Mouse (Mus musculus) lung, embryonic 16.5 days (tissue): ENCODE data around the gene Krtap5-4. TPM values are rescaled to one million over a fixed set of nuclear protein-coding genes. Genes with fewer than 3 reads are reported as not detected.
"Not testable (repeated sequence)": the region's sequence is repeated elsewhere in the genome, so short reads cannot be mapped to it uniquely, and the experiment has no call there.

Experiments used
- ATAC-seq: fragments of 200-750 bp; cut with Nextera tagmentation; 2 replicates; pipeline ENCODE4 v1.8.0; 2017; ENCODE audit warnings: low read depth, mild to moderate bottlenecking, moderate library complexity
- H3K27ac ChIP-seq: fragments of 300-500 bp; sonication (generic); 2 replicates; pipeline ENCODE4 v1.5.1; 2014; ENCODE audit warnings: mild to moderate bottlenecking, control low read depth, low read length
- H3K27me3 ChIP-seq: fragments of 300-500 bp; sonication (generic); 2 replicates; pipeline ENCODE4 v1.6.1; 2014; ENCODE audit warnings: low read depth, low read length, mixed read lengths; ENCODE audit not compliant: control insufficient read depth, insufficient read depth
- H3K36me3 ChIP-seq: fragments of 300-500 bp; sonication (generic); 2 replicates; pipeline ENCODE4 v1.6.1; 2014; ENCODE audit warnings: low read length; ENCODE audit not compliant: control insufficient read depth, insufficient read depth
- H3K4me1 ChIP-seq: fragments of 300-500 bp; sonication (generic); replicated peaks from 2 replicates; pipeline ENCODE4 v1.6.1; 2014; ENCODE audit warnings: low read length, mixed read lengths; ENCODE audit not compliant: control insufficient read depth, insufficient read depth
- H3K4me2 ChIP-seq: fragments of 300-500 bp; sonication (generic); 2 replicates; pipeline ENCODE4 v1.6.1; 2014; ENCODE audit warnings: low read depth, low read length, control low read depth
- H3K4me3 ChIP-seq: fragments of 300-500 bp; sonication (generic); 2 replicates; pipeline ENCODE4 v1.5.1; 2014; ENCODE audit warnings: mild to moderate bottlenecking, low read length, control low read depth
- H3K9ac ChIP-seq: fragments of 300-500 bp; sonication (generic); 2 replicates; pipeline ENCODE4 v1.6.1; 2014; ENCODE audit warnings: low read length, control low read depth
- H3K9me3 ChIP-seq: fragments of 300-500 bp; sonication (generic); 2 replicates; pipeline ENCODE4 v1.6.1; 2016; ENCODE audit warnings: low read length; ENCODE audit not compliant: control insufficient read depth
- WGBS: fragments of 180-500 bp; shearing (Covaris S2); extraction: QIAGEN DNeasy Blood & Tissue Kit; methylation state at CpG from one replicate; pipeline ENCODE4 v1.1.7; 2014; 5-methylcytosine and 5-hydroxymethylcytosine counted together
- polyA plus RNA-seq: library from polyadenylated mRNA; unstranded; fragments of >200 nt; fragmentation: Nextera tagmentation; extraction: Ambion mirVana; gene quantifications from 2 replicates; pipeline ENCODE4 v1.2.1, GENCODE M21; 2015

Gene Krtap5-4
- polyA plus RNA-seq, 1 experiment from 2014 or later, result not detected

DNA sequence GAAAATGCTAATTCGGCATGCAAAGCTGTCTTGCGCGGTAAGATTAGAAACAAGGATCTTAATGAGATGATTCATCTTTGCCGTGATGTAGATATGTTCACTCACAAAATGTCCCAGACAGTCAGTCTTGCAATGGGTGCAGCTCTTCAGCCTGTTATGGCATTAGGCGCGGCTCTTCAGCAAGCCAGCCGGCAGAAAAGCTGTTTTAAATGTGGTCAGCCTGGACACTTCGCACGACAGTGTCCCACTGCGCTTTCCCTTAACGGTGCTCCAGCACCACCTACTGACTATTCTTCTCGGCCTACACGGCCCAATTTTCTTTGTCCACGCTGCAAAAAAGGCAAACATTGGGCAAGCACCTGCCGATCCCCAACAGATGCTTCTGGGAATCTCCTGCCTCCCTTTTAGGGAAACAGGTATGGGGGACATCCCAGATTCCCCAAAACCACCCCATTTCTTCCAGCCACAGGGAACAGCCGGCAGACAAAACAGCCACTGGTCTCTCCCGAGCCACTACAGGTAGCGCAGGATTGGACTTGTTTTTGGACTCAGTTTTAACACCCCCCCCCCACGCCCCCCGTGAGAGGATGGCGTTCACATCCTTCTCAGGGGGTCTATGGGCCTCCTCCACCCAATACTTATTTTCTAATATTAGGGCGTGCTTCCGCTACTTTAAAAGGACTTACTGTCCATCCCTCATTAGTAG, 18.1 kb upstream of the Krtap5-4 start:
- 15% methylated on average over 23 of the region's 23 CpGs for WGBS
- Histone ChIP-seq H3K4me1 (peaks cover 2% of the 10 kb centered on the region; the same call in 1 of the 2 replicates), H3K9me3 (no peaks in the 10 kb centered on the region), H3K27ac (peak overlapping the region; percentile 7; the same call in 1 of the 2 replicates), H3K4me2 (peak overlapping the region; percentile 85), H3K4me3 (peak overlapping the region; percentile 57), H3K27me3 (no peaks in the 10 kb centered on the region), H3K9ac (no peak overlapping the region), H3K36me3 (no peaks in the 10 kb centered on the region)
- ATAC-seq, result peak; percentile 69

DNA sequence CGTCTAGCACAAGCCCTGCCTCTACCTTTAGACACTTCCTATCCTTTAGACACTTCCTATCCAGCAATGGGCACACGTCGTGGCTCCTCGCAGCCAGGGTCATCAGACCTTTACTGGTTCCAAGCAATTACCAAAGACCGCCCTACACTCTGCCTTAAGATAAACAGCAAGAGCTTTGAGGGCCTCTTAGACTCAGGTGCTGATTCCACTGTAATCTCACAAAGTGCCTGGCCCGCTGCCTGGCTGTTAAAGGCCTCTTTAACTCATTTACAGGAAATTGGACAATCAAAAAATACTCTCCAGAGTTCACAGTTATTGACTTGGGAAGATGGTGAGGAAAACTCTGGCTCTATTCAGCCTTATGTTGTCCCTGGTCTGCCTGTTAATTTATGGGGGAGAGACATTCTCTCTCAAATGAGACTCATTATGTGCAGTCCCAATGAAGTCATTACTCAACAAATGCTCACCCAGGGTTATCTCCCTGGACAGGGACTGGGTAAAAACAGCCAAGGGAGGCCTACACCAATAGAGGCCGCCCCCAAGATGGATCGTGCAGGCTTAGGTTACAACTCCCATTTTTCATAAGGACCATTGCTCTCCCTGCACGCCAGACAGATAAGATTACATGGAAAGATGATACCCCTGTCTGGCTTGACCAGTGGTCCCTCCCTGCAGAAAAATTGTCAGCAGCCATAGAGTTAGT, 17.3 kb upstream of the Krtap5-4 start:
- H3K9ac ChIP-seq, ATAC-seq, H3K27me3 ChIP-seq, H3K36me3 ChIP-seq, H3K27ac ChIP-seq, H3K9me3 ChIP-seq, H3K4me2 ChIP-seq, H3K4me3 ChIP-seq, H3K4me1 ChIP-seq: not testable (repeated sequence)
- WGBS, result 38% methylated on average over 9 of the region's 9 CpGs

DNA sequence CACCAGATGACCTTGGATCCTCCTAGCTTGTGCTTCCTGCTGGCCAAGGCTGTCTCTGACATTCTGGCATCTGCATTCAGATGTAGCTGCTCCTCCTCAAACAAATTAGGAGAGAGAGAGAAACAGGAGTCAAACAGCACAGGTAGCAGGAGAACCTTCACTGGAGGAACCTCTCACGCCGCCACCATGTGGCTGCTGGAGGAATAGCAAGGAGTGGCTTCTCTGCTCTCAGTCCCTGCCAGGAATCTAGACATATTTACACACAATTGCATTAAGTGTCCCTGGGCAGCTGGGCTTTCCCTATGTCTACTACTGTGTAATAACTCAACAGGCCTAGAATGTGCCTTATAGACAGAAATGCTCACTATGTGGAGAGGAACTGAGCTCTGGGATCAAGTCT, 9.5 kb upstream of the Krtap5-4 start:
- not testable (repeated sequence) for H3K36me3 ChIP-seq, H3K4me3 ChIP-seq, H3K4me1 ChIP-seq, H3K9ac ChIP-seq, H3K9me3 ChIP-seq, H3K27me3 ChIP-seq, H3K27ac ChIP-seq, H3K4me2 ChIP-seq
- 0% methylated on average over 2 of the region's 2 CpGs for WGBS
- ATAC-seq, result peak; percentile 81

DNA sequence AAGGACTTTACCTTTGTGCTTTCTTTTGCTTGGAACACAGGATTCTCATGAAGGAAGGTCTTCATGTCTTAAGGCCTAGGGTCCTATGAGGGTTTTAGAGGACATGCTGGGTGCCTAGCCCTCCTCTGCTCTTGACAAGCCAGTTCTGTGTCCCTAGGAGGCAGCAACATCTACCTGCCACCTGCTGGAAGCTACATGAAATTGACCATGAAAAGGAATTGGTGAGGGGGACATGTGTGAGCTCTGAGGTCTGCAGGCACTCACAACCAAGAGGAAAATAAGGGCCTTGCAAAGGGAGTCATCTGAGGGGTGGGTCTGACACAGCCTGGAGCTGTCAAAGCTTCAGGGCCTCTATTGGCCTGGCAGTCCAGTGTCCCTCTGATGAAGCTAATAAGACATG, 7.9 kb upstream of the Krtap5-4 start:
- H3K4me2 ChIP-seq, result no peak overlapping the region
- H3K27me3 ChIP-seq, result no peaks in the 10 kb centered on the region; the same call in 1 of the 2 replicates
- H3K36me3 ChIP-seq, result no peaks in the 10 kb centered on the region
- no peak overlapping the region for H3K27ac ChIP-seq
- H3K4me3 ChIP-seq, result no peak overlapping the region
- no peaks in the 10 kb centered on the region for H3K4me1 ChIP-seq
- H3K9me3 ChIP-seq, result no peaks in the 10 kb centered on the region
- no peak for ATAC-seq
- no peak overlapping the region for H3K9ac ChIP-seq

DNA sequence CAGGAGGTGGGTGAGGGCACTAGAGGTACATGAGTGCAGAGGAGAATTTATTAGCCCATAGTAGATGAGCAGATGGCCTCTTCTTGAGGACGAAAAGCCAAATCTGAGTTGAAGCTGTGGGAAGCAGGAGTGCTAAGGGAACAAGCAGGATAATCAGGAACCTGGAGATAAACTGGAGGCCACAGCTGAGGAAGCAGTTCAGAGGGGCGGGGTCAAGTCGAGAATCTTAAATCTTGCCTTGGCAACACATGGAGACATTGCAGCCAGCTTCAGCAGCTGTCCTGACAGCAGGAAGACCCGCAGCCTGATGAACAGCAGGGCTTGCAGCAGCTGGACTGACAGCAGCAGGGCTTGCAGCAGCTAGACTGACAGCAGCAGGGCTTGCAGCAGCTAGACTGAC, 7.2 kb upstream of the Krtap5-4 start:
- WGBS, result 17% methylated on average over 4 of the region's 4 CpGs

GRCm38 (mm10) chr7:142297018-142297417, 6.3 kb upstream of the Krtap5-4 start, which contains the start of gene Krtap5-1:
Krtap5-1 (minus strand) TSS chr7:142297118.
- H3K27ac ChIP-seq, ATAC-seq: not testable (repeated sequence)

More for the DNA sequence above, 7.2 kb upstream of the Krtap5-4 start:
- not testable (repeated sequence) for H3K36me3 ChIP-seq, H3K9ac ChIP-seq, H3K4me3 ChIP-seq, H3K9me3 ChIP-seq, ATAC-seq, H3K27ac ChIP-seq, H3K4me1 ChIP-seq, H3K27me3 ChIP-seq, H3K4me2 ChIP-seq

DNA sequence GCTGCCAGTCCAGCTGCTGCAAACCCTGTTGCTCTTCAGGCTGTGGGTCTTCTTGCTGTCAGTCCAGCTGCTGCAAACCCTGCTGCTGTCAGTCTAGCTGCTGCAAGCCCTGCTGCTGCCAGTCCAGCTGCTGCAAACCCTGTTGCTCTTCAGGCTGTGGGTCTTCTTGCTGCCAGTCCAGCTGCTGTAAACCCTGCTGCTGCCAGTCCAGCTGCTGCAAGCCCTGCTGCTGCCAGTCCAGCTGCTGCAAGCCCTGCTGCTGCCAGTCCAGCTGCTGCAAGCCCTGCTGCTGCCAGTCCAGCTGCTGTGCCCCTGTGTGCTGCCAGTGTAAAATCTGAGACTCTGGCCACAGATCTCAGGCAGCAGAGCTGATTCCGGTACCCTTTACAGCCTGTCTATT, 580 bp downstream of the Krtap5-4 start:
- H3K9ac ChIP-seq, H3K4me1 ChIP-seq, H3K4me2 ChIP-seq, H3K9me3 ChIP-seq, H3K27me3 ChIP-seq, H3K4me3 ChIP-seq, H3K36me3 ChIP-seq, H3K27ac ChIP-seq, ATAC-seq: not testable (repeated sequence)
- WGBS, result 76% methylated on average over 1 of the region's 1 CpGs

More at GRCm38 (mm10) chr7:142297018-142297417, 6.3 kb upstream of the Krtap5-4 start, which contains the start of gene Krtap5-1:
- not testable (repeated sequence) for H3K27me3 ChIP-seq, H3K4me1 ChIP-seq, H3K4me2 ChIP-seq, H3K9me3 ChIP-seq, H3K9ac ChIP-seq, H3K4me3 ChIP-seq, H3K36me3 ChIP-seq

DNA sequence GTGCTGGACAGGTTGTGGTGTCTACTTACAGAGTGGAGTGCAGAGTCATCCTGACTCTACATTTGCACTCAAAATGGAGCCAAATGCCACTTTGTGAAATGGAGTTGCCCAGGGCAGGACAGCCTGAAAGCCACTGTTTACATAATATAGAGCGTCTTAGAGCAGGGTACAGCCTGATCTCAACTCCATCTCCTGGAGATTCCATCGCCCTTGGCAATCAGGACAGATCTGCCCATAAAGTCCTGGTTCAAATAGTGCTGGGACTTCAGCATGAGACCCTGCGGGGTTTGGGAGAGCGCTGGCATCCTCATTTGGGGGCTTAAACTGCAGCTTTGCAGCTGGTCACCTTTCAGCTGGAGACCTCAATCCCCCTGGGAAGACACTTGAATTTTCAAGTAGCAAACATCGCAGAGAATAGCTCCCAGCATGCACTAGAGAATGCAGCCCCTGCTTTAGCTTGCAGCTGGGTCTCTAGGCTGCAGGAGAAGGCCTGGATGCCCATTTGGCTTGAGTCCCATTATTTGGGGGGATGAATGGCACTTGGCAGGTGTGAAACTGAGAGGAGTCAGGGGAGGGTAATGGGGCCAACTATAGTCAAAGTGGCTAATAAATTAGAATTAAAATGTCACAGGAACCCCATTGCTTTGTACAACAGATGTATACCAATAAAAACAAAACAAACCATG, 11.4 kb downstream of the Krtap5-4 start:
- Histone ChIP-seq H3K4me1 (no peaks in the 10 kb centered on the region), H3K4me3 (no peak overlapping the region), H3K9ac (no peak overlapping the region), H3K27me3 (no peaks in the 10 kb centered on the region), H3K36me3 (no peaks in the 10 kb centered on the region), H3K4me2 (no peak overlapping the region), H3K27ac (no peak overlapping the region), H3K9me3 (no peaks in the 10 kb centered on the region)
- no peak for ATAC-seq
- 49% methylated on average over 5 of the region's 5 CpGs for WGBS

DNA sequence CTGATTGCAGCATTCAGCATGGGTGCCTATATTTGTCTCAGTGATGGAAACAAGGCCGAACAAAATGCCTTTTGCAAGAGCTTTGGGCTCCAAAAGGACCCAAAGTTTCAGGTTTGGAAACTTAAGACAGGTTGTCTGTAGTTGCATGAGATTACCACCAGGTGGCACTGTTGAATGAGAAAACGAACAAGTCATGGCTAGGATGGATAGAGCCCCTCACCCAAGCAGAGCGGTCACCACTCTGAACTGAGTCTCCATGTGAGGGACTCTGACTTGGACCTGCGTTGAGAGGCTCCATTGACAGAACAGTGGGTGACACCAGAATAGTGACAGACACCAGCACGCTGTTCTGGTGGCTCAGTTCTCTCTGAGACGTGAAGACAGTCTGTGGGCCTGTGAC, 13.2 kb downstream of the Krtap5-4 start:
- no peaks in the 10 kb centered on the region for H3K4me1 ChIP-seq
- ATAC-seq, result peak; percentile 72; the same call in 1 of the 2 replicates
- no peak overlapping the region for H3K27ac ChIP-seq
- H3K4me3 ChIP-seq, result no peak overlapping the region
- no peaks in the 10 kb centered on the region for H3K9me3 ChIP-seq
- no peaks in the 10 kb centered on the region for H3K36me3 ChIP-seq
- 26% methylated on average over 6 of the region's 6 CpGs for WGBS
- H3K9ac ChIP-seq, result no peak overlapping the region
- no peak overlapping the region for H3K4me2 ChIP-seq
- no peaks in the 10 kb centered on the region for H3K27me3 ChIP-seq
